Mouse (Mus musculus): ENCODE measurements around the gene Map3k4. TPM values are rescaled to one million over a fixed set of nuclear protein-coding genes. Genes with fewer than 3 reads are reported as not detected.

Gene Map3k4
- polyA plus RNA-seq, 1 experiment from 2014 or later = 35.6 TPM

DNA sequence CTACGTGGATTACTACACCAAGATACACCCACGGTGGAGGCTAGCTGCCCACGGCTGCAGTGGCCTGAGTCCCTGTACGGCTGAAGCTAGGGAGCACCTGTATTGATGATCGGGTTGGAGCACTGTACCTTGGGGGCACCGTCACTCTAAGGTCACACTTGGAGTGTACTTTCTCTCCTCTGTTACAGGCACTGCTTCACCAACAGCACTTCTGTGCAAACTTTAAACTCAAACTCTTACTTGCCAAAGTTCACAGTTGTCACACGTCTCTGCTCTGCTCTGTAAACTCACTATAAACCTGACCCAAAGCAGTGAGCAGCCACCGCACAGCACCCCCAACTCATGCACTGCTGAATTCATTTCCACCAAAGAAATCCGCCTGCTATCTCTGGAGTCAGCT, 9.1 kb downstream of the Map3k4 start:
- no peak overlapping the region for H3K27ac ChIP-seq (replicated peaks)
- 78% methylated on average over 9 of the region's 9 CpGs for WGBS
- peaks cover 3% of the 10 kb centered on the region; the same call in 1 of the 2 replicates for H3K4me1 ChIP-seq (replicated peaks; ENCODE audit: control insufficient read depth, insufficient read depth)
- DNase-seq (ENCODE audit: low spot score) = no peak
- no peak overlapping the region for H3K4me3 ChIP-seq (ENCODE audit: low read depth, low read length)
- no peak for TF ChIP-seq CTCF (IDR thresholded peaks at IDR 0.05; ENCODE audit: low read depth)
- TF ChIP-seq EP300 (optimal IDR thresholded peaks at IDR 0.05) = no peak
- no peaks in the 10 kb centered on the region for H3K9me3 ChIP-seq (ENCODE audit: control insufficient read depth, low read length)
- ATAC-seq (ENCODE audit: low FRiP score, low TSS enrichment) = no peak
- H3K36me3 ChIP-seq (ENCODE audit: control insufficient read depth, insufficient read depth, low read length) = no peaks in the 10 kb centered on the region; the same call in 1 of the 2 replicates
- no peak overlapping the region for H3K4me2 ChIP-seq (replicated peaks; ENCODE audit: low read depth)
- H3K27me3 ChIP-seq (ENCODE audit: control insufficient read depth, insufficient read depth, low read length) = no peaks in the 10 kb centered on the region
- H3K9ac ChIP-seq (ENCODE audit: low read length) = no peak overlapping the region

DNA sequence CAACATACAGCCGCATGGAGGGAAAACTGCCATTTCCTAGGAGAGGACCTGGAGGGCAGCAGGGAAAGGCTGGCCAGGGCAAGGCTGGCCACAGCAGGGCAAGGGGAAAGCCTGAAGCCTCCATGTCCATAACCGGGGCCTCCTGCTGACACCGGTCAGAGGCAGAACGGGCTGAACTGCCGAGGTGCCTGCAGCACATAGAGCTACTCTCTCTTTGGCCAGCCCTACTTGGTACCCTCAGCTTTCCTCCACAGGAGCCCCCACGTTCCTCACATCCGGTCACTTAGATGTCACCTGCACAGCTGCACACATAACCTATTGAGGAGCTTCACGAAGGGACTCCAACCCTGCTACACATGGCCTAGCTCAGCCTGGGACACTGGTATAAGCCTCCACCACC, 9.5 kb downstream of the Map3k4 start:
- WGBS = 86% methylated on average over 8 of the region's 8 CpGs
- ATAC-seq (ENCODE audit: low FRiP score, low TSS enrichment) = no peak
- Histone ChIP-seq H3K27me3 (ENCODE audit: control insufficient read depth, insufficient read depth, low read length) (no peaks in the 10 kb centered on the region), H3K4me2 (replicated peaks; ENCODE audit: low read depth) (no peak overlapping the region), H3K27ac (replicated peaks) (no peak overlapping the region), H3K9me3 (ENCODE audit: control insufficient read depth, low read length) (no peaks in the 10 kb centered on the region), H3K9ac (ENCODE audit: low read length) (no peak overlapping the region), H3K36me3 (ENCODE audit: control insufficient read depth, insufficient read depth, low read length) (no peaks in the 10 kb centered on the region; the same call in 1 of the 2 replicates), H3K4me1 (replicated peaks; ENCODE audit: control insufficient read depth, insufficient read depth) (peaks cover 3% of the 10 kb centered on the region; the same call in 1 of the 2 replicates), H3K4me3 (ENCODE audit: low read depth, low read length) (no peak overlapping the region)
- no peak for DNase-seq (ENCODE audit: low spot score)
- TF ChIP-seq CTCF (IDR thresholded peaks at IDR 0.05; ENCODE audit: low read depth) (no peak), EP300 (optimal IDR thresholded peaks at IDR 0.05) (no peak)

DNA sequence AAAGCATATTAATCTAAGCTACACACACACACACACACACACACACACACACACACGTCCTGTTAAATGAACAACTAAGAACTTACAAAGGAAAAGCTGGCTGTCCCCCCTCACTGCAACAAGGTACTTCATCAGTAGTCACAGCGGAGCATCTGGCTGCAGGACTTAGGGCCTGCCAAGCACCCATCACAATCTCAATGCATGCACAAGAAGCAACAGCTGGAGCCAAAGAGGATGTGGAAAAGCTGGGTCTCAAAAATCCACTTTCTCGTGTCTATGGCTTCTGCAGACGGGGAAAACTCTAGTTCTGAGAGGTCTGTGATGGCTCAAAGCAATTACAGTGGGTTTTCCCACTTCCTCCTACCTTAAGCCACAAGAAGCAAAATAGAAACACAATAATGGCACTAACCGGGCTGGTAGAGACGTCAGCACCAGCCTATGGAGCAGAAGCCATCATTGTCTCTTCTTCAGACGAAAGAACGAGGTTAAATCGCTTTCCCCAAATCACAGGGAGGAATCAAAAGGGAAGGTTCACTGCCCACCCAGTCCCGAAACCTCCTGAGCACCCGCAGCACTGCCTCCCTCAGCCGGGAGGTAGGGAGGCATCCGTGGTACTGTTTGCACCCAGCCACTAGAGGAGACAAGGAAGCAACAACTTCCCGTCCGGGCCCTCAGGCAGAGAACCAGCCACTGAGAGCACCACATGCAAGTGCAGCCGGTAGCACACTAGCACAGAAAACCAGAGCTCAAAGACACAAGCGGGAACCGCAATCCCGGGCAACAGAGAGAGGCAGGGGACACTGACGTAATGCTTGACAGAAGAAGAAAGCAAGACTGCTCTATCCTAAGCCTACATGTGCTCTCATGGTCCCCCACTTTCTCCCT, 11.1 kb downstream of the Map3k4 start:
- Histone ChIP-seq H3K9me3 (ENCODE audit: control insufficient read depth, low read length) (no peaks in the 10 kb centered on the region), H3K4me3 (ENCODE audit: low read depth, low read length) (no peak overlapping the region), H3K36me3 (ENCODE audit: control insufficient read depth, insufficient read depth, low read length) (no peaks in the 10 kb centered on the region; the same call in 1 of the 2 replicates), H3K27me3 (ENCODE audit: control insufficient read depth, insufficient read depth, low read length) (no peaks in the 10 kb centered on the region), H3K4me2 (replicated peaks; ENCODE audit: low read depth) (no peak overlapping the region), H3K27ac (replicated peaks) (no peak overlapping the region), H3K4me1 (replicated peaks; ENCODE audit: control insufficient read depth, insufficient read depth) (peaks cover 3% of the 10 kb centered on the region; the same call in 1 of the 2 replicates), H3K9ac (ENCODE audit: low read length) (no peak overlapping the region)
- peak; percentile 15; the same call in 1 of the 2 replicates for TF ChIP-seq CTCF (IDR thresholded peaks at IDR 0.05; ENCODE audit: low read depth)
- TF ChIP-seq EP300 (optimal IDR thresholded peaks at IDR 0.05) = no peak
- no peak for DNase-seq (ENCODE audit: low spot score)
- 65% methylated on average over 20 of the region's 20 CpGs for WGBS
- no peak for ATAC-seq (ENCODE audit: low FRiP score, low TSS enrichment)

DNA sequence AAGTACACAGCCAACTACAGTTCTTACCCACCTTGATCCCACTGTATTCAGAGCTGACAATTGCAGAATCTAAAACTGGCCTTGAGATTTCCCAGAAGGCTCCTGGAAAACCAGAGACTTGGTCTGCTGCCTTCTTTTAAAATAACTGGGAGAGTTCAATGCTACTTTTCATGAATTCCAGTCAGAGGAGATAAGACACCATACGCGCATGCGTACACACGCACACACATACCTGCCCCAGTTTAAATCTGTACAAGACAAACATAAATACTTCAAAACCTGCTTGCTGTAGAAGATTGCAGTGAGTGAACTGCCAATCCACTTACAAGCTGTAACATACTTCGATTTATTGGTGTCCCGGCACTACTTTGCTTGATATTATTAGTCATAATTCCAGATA, 13.9 kb downstream of the Map3k4 start:
- peak overlapping the region; percentile 49; the same call in 1 of the 2 replicates for H3K27ac ChIP-seq (replicated peaks)
- TF ChIP-seq EP300 (optimal IDR thresholded peaks at IDR 0.05) = no peak
- H3K4me1 ChIP-seq (replicated peaks; ENCODE audit: control insufficient read depth, insufficient read depth) = peaks cover 11% of the 10 kb centered on the region; the same call in 1 of the 2 replicates
- H3K9me3 ChIP-seq (ENCODE audit: control insufficient read depth, low read length) = no peaks in the 10 kb centered on the region
- H3K27me3 ChIP-seq (ENCODE audit: control insufficient read depth, insufficient read depth, low read length) = no peaks in the 10 kb centered on the region
- 45% methylated on average over 6 of the region's 6 CpGs for WGBS
- H3K4me3 ChIP-seq (ENCODE audit: low read depth, low read length) = no peak overlapping the region
- no peak overlapping the region for H3K4me2 ChIP-seq (replicated peaks; ENCODE audit: low read depth)
- H3K36me3 ChIP-seq (ENCODE audit: control insufficient read depth, insufficient read depth, low read length) = no peaks in the 10 kb centered on the region
- DNase-seq (ENCODE audit: low spot score) = peak; percentile 55
- 0 out of 2 replicates have a peak, but pooled peaks have one; percentile 15 for ATAC-seq (ENCODE audit: low FRiP score, low TSS enrichment)
- H3K9ac ChIP-seq (ENCODE audit: low read length) = no peak overlapping the region

DNA sequence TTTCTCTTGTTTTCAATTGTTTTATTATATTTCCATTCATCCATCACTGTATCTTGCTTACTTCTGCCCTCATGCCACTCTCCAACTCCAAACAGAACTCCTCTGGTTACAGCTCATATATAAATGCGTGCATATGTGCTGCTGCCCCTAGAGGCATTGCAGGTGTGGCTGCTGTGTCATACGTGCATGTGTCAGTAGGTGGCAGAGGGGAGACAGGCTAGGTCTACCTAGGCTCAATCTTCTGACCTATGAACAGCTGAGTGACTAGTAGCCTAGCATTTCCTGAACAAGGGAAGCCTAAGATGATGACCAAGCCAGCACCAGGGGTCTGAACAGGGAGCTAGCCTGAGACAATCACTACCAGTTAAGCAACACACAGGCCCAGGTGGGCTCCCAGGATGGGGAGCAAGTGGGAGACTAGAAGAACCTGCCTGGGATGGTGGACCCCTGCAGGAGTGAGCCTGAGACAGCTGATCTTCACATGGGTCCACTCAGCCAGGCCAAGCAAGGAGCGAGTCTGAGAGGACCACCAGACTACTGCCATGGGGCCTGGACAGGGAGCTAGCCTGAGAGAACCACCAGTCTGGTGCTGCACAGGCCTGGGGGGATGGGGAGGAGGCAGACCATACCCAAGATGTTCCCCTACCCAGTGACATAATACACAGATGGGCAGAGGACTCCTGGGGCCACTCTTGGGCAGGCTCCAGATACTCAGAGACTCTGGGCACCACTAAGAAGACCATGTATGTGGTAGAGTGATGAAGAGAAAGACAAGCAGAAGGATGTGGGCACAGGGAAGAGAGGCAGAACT, 17.5 kb downstream of the Map3k4 start:
- ATAC-seq (ENCODE audit: low FRiP score, low TSS enrichment) = peak; percentile 76
- H3K4me2 ChIP-seq (replicated peaks; ENCODE audit: low read depth) = no peak overlapping the region
- no peak for TF ChIP-seq EP300 (optimal IDR thresholded peaks at IDR 0.05)
- TF ChIP-seq CTCF (IDR thresholded peaks at IDR 0.05; ENCODE audit: low read depth) = peak; percentile 97
- H3K4me3 ChIP-seq (ENCODE audit: low read depth, low read length) = no peak overlapping the region
- 50% methylated on average over 3 of the region's 3 CpGs for WGBS
- peak; percentile 84 for DNase-seq (ENCODE audit: low spot score)
- H3K4me1 ChIP-seq (replicated peaks; ENCODE audit: control insufficient read depth, insufficient read depth) = peaks cover 17% of the 10 kb centered on the region
- H3K27ac ChIP-seq (replicated peaks) = peak overlapping the region; percentile 18
- H3K9me3 ChIP-seq (ENCODE audit: control insufficient read depth, low read length) = no peaks in the 10 kb centered on the region
- H3K36me3 ChIP-seq (ENCODE audit: control insufficient read depth, insufficient read depth, low read length) = no peaks in the 10 kb centered on the region
- H3K27me3 ChIP-seq (ENCODE audit: control insufficient read depth, insufficient read depth, low read length) = no peaks in the 10 kb centered on the region
- no peak overlapping the region for H3K9ac ChIP-seq (ENCODE audit: low read length)
